Mouse (Mus musculus): ENCODE data around the gene Cd164l2.

DNA sequence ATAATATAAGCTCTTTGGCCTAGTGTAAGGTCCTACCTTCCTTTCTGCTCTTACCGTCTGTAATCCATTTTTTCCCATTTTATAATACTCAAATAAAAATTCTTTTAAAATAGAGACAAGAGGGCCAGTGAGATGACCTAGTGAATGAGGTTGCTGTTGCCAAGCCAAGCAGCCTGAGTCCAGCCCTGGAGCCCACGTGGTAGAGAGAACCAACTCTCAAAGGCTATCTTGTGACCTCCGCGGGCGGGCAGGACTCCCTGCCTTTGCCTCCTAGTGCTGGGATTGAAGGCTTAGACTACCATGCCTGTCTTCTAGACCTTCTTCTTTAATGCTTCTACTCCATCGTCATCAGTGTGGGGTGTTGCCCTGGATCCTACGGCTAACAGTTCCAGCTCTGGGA lies 32.7 kb upstream of the Cd164l2 start:
- TF ChIP-seq POLR2A (IDR thresholded peaks at IDR 0.05; ENCODE audit: insufficient read length, low read depth) (no peak), SRF (IDR thresholded peaks at IDR 0.05; ENCODE audit: control insufficient read depth, insufficient read length, low read depth) (no peak), TCF12 (IDR thresholded peaks at IDR 0.05; ENCODE audit: insufficient read depth, poor library complexity, severe bottlenecking) (no peak), E2F4 (IDR thresholded peaks at IDR 0.05; ENCODE audit: insufficient read depth) (no peak)

Data from myocyte (in vitro differentiated cells).